Mouse (Mus musculus) gastrocnemius, postnatal 36 days (tissue): Measurements from ENCODE around the gene Morn1. TPM values are rescaled to one million over a fixed set of nuclear protein-coding genes. Genes with fewer than 3 reads are reported as not detected.

Source experiments
- DNase-seq, 2 experiments: peaks; one replicate each; pipeline ENCODE4 v3.0.0; 2022
- intact Hi-C: fragments of 180-260 bp; cut with DNase I; formaldehyde crosslinking; loops from one replicate; pipeline ENCODE4 v1.15.1; 2025
- total RNA-seq, 2 experiments: library from RNA; stranded (reverse); gene quantifications; 2 replicates each; pipeline ENCODE4 v1.2.3; 2021

Gene Morn1
- total RNA-seq, 2 experiments from 2014 or later: 1.5 to 1.8 TPM

GRCm38 (mm10) chr4:155133658-155134417, 47.5 kb downstream of the Morn1 start:
- intact Hi-C loops: no loop called here
- DNase-seq: no peak

- intact Hi-C loops: no loop called here
- DNase-seq: no peak
Observed at GRCm38 (mm10) chr4:155134686-155135172, 48.4 kb downstream of the Morn1 start.

- intact Hi-C loops: no loop called here
- DNase-seq: no peak
Observed at GRCm38 (mm10) chr4:155135909-155136585, 49.7 kb downstream of the Morn1 start.

- DNase-seq: no peak
- intact Hi-C loops: no loop called here
Observed at GRCm38 (mm10) chr4:155137891-155138290, 51.5 kb downstream of the Morn1 start.

GRCm38 (mm10) chr4:155138451-155138850, 52.1 kb downstream of the Morn1 start:
- DNase-seq: no peak
- intact Hi-C loops: no loop called here

- no peak for DNase-seq
- intact Hi-C loops: no loop called here
Observed at GRCm38 (mm10) chr4:155139281-155140045, 53.1 kb downstream of the Morn1 start.

- intact Hi-C loops: no loop called here
- DNase-seq: no peak
Observed at GRCm38 (mm10) chr4:155140150-155140549, 53.8 kb downstream of the Morn1 start.

GRCm38 (mm10) chr4:155140795-155141265, 54.5 kb downstream of the Morn1 start:
- peak; percentile 85 to 86 for DNase-seq
- intact Hi-C loops: no loop called here

GRCm38 (mm10) chr4:155142836-155143235, 56.5 kb downstream of the Morn1 start:
- intact Hi-C loops: no loop called here
- DNase-seq: no peak

- intact Hi-C loops: no loop called here
- no peak for DNase-seq
Observed at GRCm38 (mm10) chr4:155143411-155143810, 57.0 kb downstream of the Morn1 start.

GRCm38 (mm10) chr4:155143871-155144502, 57.6 kb downstream of the Morn1 start:
- peak; percentile 79 to 81 for DNase-seq
- intact Hi-C loops: no loop called here

GRCm38 (mm10) chr4:155144548-155145180, 58.3 kb downstream of the Morn1 start:
- intact Hi-C loops: no loop called here
- DNase-seq: no peak

GRCm38 (mm10) chr4:155146107-155146823, 59.9 kb downstream of the Morn1 start:
- DNase-seq: no peak
- intact Hi-C loops: no loop called here

- DNase-seq: no peak
- intact Hi-C loops: loop anchor here (2.0 kb wide), 1 partner anchor 66 kb away; no protein-coding TSS in a partner anchor
Observed at GRCm38 (mm10) chr4:155148453-155148852, 62.1 kb downstream of the Morn1 start.

- peak; percentile 78 for DNase-seq
- intact Hi-C loops: loop anchor here (2.0 kb wide), 1 partner anchor 66 kb away; no protein-coding TSS in a partner anchor
Observed at GRCm38 (mm10) chr4:155148910-155149698, 62.7 kb downstream of the Morn1 start.

- DNase-seq: no peak
- intact Hi-C loops: loop anchor here (2.0 kb wide), 1 partner anchor 65 kb away; no protein-coding TSS in a partner anchor
Observed at GRCm38 (mm10) chr4:155149941-155150275, 63.5 kb downstream of the Morn1 start.

- DNase-seq: peak; percentile 87 to 89
- intact Hi-C loops: no loop called here
Observed at GRCm38 (mm10) chr4:155150276-155151113, 64.1 kb downstream of the Morn1 start.
